Mouse (Mus musculus) stomach, embryonic 14.5 days (tissue): ENCODE data around the gene AI837181. TPM values are rescaled to one million over a fixed set of nuclear protein-coding genes. Genes with fewer than 3 reads are reported as not detected.
A peak's percentile ranks its signal among the peaks of the same experiment; 100 is the strongest.

ENCODE experiments used
- ATAC-seq: fragments of 200-750 bp; cut with Nextera tagmentation; 2 replicates; pipeline ENCODE4 v1.8.0; 2017; ENCODE audit warnings: low read depth, moderate TSS enrichment; ENCODE audit not compliant: insufficient number of reproducible peaks, insufficient read depth, low FRiP score
- H3K27ac ChIP-seq: fragments of 300-500 bp; sonication (generic); 2 replicates; pipeline ENCODE4 v1.5.1; 2014; ENCODE audit warnings: mild to moderate bottlenecking, low read length, moderate library complexity, mixed read lengths
- H3K27me3 ChIP-seq: fragments of 300-500 bp; sonication (generic); 2 replicates; pipeline ENCODE4 v1.6.1; 2014; ENCODE audit warnings: low read length, control low read depth, mixed read lengths; ENCODE audit not compliant: control insufficient read depth, insufficient read depth
- H3K36me3 ChIP-seq: fragments of 300-500 bp; sonication (generic); 2 replicates; pipeline ENCODE4 v1.6.1; 2014; ENCODE audit warnings: mild to moderate bottlenecking, control low read depth, low read length, moderate library complexity, mixed read lengths; ENCODE audit not compliant: control insufficient read depth, insufficient read depth
- H3K4me1 ChIP-seq: fragments of 300-500 bp; sonication (generic); 2 replicates; pipeline ENCODE4 v1.6.1; 2014; ENCODE audit warnings: low read length, control low read depth, mixed read lengths; ENCODE audit not compliant: control insufficient read depth, insufficient read depth
- H3K4me2 ChIP-seq: fragments of 300-500 bp; sonication (generic); replicated peaks from 2 replicates; pipeline ENCODE4 v1.6.1; 2014; ENCODE audit warnings: low read depth, low read length, control low read depth
- H3K4me3 ChIP-seq: fragments of 300-500 bp; sonication (generic); 2 replicates; pipeline ENCODE4 v1.5.1; 2014; ENCODE audit warnings: low read depth, low read length, control low read depth
- H3K9ac ChIP-seq: fragments of 300-500 bp; sonication (generic); replicated peaks from 2 replicates; pipeline ENCODE4 v1.6.1; 2014; ENCODE audit warnings: low read depth, mild to moderate bottlenecking, control low read depth, low read length, moderate library complexity, mixed read lengths
- H3K9me3 ChIP-seq: fragments of 300-500 bp; sonication (generic); 2 replicates; pipeline ENCODE4 v1.6.1; 2016; ENCODE audit warnings: low read depth, low read length, control low read depth; ENCODE audit not compliant: control insufficient read depth
- WGBS: fragments of 180-500 bp; shearing (Covaris S2); extraction: QIAGEN DNeasy Blood & Tissue Kit; methylation state at CpG from one replicate; pipeline ENCODE4 v1.1.7; 2014; 5-methylcytosine and 5-hydroxymethylcytosine counted together
- polyA plus RNA-seq: library from polyadenylated mRNA; unstranded; fragments of >200 nt; fragmentation: Nextera tagmentation; extraction: Ambion mirVana; gene quantifications from 2 replicates; pipeline ENCODE4 v1.2.1, GENCODE M21; 2014

The AI837181 gene
- polyA plus RNA-seq, 1 experiment from 2014 or later = 35.8 TPM

DNA sequence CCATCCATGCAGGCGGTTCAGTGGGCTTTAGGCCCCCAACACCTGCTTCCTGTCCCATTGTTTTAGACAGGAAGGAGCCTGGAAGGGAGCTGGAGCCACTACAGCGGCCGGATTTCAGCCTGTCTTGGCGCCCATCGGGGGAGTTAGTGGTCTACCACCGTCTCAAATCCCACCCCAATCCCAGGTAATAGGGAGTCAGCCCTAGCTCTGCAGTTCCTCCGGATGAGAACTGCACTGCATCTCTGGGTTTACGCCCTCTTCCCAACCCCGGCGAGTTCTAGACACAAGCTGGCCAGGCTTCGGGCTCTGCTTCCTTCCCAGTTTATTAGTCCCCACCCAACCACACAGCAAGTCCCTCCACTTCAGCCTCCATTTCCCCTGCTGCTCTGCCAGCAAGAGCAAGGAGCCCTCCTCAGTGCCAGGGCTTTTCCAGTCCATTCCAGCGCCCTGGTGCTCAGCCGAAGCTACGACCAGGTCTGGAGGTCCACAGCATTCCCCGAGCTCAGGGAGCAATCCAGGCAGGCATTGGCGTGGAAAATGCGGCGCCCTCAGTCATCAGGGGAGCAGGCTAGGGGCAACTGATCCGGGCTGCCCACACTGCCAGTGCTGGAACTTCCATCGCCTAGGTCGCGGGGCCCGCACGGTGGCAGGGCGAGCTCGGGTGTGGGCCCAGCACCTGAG, 31.4 kb downstream of the AI837181 start:
- Histone ChIP-seq H3K4me1 (peaks cover 29% of the 10 kb centered on the region), H3K4me3 (peak overlapping the region; percentile 74), H3K27me3 (no peaks in the 10 kb centered on the region), H3K36me3 (0 out of 2 replicates have a peak, but pooled peaks cover 6% of the 10 kb centered on the region), H3K9me3 (no peaks in the 10 kb centered on the region), H3K9ac (peak overlapping the region; percentile 78), H3K4me2 (peak overlapping the region; percentile 99), H3K27ac (peak overlapping the region; percentile 87)
- ATAC-seq = no peak
- WGBS = 4% methylated on average over 26 of the region's 26 CpGs

DNA sequence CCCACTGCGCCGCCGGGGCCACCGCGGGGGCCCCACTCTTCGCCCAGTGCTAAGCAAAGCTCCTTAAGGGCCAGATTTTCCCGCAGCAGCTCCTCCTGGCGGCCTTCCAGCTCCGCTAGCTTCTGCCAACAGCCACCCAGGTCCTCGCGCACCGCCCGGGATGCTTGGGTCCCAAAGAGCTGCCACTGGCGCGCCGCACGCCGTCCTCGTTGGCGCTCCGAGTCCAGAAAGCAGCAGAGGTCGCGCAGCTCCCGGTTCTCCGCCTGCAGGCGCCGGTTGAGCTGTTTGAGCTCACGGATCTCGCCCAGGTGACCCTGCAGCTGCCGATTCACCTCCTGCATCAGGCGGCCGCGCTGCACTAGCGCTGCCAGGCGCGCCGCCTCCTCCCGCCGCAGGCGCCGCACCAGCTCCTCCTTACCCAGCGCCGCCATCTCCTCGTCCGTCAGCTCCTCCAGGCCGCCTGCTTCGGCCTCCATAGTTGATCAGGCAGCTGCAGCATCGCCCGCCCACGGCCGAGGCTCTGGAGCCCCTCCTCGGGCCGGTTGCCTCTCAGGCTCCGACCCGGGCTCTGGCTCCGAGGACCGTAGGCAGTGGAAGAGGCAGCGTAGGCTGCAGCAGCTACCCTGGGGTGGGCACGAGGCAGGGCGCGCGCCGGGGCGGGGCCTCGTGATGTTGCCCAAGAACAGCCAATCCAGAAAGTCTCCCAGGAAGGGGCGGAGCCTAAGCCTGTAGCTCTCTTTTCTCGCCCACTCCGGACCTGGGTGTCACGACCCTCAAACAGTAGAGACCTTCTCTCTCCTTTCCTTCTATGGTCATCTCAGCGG, 32.2 kb downstream of the AI837181 start:
- under 1% methylated on average over 70 of the region's 70 CpGs for WGBS
- peak; percentile 93 for ATAC-seq
- peak overlapping the region; percentile 99 for H3K4me2 ChIP-seq
- peak overlapping the region; percentile 87 for H3K27ac ChIP-seq
- H3K4me1 ChIP-seq = peaks cover 30% of the 10 kb centered on the region
- no peaks in the 10 kb centered on the region for H3K27me3 ChIP-seq
- H3K36me3 ChIP-seq = peaks cover 9% of the 10 kb centered on the region; the same call in 1 of the 2 replicates
- peak overlapping the region; percentile 78 for H3K9ac ChIP-seq
- H3K9me3 ChIP-seq = no peaks in the 10 kb centered on the region
- peak overlapping the region; percentile 74 for H3K4me3 ChIP-seq

DNA sequence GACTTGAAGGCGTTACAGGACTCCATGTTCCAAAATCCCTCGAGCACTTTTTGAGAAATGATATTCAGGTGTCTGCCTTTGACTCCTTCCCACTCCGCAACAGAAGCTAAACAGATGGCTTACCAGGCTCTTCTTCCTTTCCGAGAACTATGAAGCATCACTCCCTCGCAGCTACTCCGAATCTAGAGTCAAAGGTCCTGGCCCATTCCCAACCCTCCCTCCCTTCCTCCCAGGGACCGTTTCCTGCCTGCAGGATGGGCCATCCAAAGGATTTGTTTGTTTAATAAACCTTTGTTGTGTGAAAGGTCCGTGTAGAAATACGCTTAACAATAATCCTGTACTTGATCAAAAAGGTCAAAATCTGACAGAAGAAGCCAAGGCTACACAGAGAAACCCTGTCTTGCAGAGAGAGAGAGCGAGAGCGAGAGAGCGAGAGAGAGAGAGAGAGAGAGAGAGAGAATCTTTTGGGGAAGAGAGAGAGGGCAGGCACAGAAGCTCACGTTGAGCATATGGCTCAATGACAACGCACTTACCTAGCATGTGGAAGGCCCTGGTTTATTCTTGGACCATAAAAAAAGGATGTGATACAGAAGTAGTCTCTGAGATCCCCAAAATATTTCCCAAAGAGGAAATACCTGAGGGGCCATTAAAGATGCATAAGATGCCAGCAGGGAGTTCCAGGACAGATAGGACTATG, 33.0 kb downstream of the AI837181 start, which contains the start of gene Ccdc85b:
TSS of gene Ccdc85b (minus strand) at position 149 of the 697 bp plus-strand sequence.
- Histone ChIP-seq H3K4me2 (peak within 1 kb of the TSS; percentile 99), H3K27ac (peak within 1 kb of the TSS; percentile 87), H3K4me1 (peaks cover 30% of the 10 kb centered on the region), H3K9ac (peak within 1 kb of the TSS; percentile 78), H3K9me3 (no peaks in the 10 kb centered on the region), H3K36me3 (peaks cover 16% of the 10 kb centered on the region), H3K27me3 (no peaks in the 10 kb centered on the region), H3K4me3 (peak within 1 kb of the TSS; percentile 74)
- peak; percentile 8; the same call in 1 of the 2 replicates for ATAC-seq
- WGBS = 7% methylated on average over 14 of the region's 14 CpGs

DNA sequence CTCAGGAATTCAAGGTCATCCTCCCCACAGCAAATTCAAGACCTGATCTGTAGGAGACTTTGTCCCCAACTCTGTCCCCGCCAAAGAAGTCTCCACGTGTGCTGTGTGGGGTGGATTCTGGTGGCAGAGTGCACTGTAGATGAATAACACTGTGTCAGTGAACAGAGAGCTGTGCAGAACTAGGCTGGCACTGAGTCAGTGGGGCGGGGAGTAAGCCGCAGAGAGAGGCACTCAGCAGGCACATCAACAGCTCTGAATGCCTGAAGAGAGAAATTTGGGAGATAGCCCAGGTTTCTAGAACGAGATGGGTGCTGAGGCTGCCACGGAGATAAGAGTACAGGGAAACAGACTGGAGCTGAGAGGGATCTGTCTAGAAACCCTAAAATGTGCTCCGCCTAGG, 34.1 kb downstream of the AI837181 start:
- Histone ChIP-seq H3K4me1 (peaks cover 31% of the 10 kb centered on the region), H3K9ac (no peak overlapping the region), H3K4me3 (no peak overlapping the region), H3K4me2 (no peak overlapping the region), H3K36me3 (peaks cover 23% of the 10 kb centered on the region), H3K9me3 (no peaks in the 10 kb centered on the region), H3K27me3 (no peaks in the 10 kb centered on the region), H3K27ac (no peak overlapping the region)
- no peak for ATAC-seq
- WGBS = 66% methylated on average over 7 of the region's 7 CpGs

DNA sequence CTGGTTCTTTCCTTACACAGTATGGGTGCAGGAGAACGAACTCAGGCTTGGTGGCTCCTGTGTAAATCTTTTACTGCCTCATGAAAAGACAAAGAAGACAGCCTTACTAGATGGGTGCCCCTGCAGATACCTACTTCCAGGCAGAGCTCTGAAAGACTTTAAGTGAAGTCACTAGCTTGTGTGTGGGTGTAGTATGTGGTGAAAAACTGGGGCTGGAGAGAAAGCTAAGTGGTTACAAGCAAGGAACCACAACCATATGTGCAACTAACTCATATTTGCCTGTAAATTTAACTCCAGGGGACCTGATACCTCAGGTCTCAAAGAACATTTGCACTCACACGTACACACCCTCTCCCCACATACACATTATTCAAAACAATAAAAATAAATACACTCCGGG, 35.0 kb downstream of the AI837181 start:
- Histone ChIP-seq H3K9ac (peak overlapping the region; percentile 61), H3K4me3 (peak overlapping the region; percentile 86), H3K4me2 (peak overlapping the region; percentile 90), H3K36me3 (peaks cover 25% of the 10 kb centered on the region), H3K9me3 (no peaks in the 10 kb centered on the region), H3K4me1 (peaks cover 33% of the 10 kb centered on the region), H3K27ac (no peak overlapping the region), H3K27me3 (no peaks in the 10 kb centered on the region)
- 29% methylated on average over 3 of the region's 3 CpGs for WGBS
- no peak for ATAC-seq

DNA sequence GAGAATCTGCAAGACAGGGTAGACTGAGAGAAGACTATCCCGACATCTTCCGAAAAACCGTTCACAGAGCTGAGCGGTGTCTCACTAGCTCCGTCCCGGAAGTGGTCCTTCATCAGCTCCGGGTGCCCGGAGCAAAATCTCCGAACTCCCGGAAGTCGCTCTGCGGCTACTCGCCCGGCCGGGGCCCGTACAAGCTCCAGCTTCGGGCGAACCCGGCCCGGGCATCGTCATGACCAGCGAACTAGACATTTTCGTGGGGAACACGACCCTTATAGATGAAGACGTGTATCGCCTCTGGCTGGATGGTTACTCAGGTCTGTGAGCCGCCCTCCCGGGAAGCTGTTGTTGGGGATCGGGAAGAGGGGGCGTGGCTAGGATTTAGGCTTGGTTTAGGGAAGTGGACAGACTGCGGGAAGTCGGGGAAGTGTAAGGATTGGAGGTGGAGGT, 35.5 kb downstream of the AI837181 start, which contains the start of gene Fibp:
TSS of gene Fibp (plus strand) at position 151 of the 447 bp plus-strand sequence.
- Histone ChIP-seq H3K27ac (peak within 1 kb of the TSS; percentile 62), H3K4me1 (peaks cover 27% of the 10 kb centered on the region), H3K4me3 (peak within 1 kb of the TSS; percentile 86), H3K27me3 (no peaks in the 10 kb centered on the region), H3K36me3 (peaks cover 31% of the 10 kb centered on the region), H3K9ac (peak within 1 kb of the TSS; percentile 61), H3K4me2 (peak within 1 kb of the TSS; percentile 90), H3K9me3 (no peaks in the 10 kb centered on the region)
- WGBS = under 1% methylated on average over 32 of the region's 32 CpGs
- peak; percentile 54 for ATAC-seq

DNA sequence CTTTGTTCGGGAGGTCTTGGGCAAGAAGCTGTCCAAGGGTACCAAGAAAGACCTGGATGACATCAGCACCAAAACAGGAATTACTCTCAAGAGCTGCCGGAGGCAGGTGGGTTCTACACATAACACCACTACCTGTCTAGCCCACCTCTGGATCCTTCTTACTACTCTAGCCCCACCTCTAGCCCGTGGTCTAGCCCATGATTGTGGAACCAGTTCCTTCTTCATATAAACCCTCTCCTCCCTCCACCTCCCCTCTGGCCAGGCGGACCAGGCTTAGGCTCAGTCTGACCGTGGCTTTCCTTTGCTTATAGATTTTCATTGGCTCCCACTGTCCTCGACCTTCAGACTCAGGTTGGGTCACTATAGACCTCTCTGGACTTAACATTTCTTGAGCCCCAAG, 36.5 kb downstream of the AI837181 start:
- Histone ChIP-seq H3K4me1 (peaks cover 18% of the 10 kb centered on the region), H3K4me2 (peak overlapping the region; percentile 90), H3K9me3 (no peaks in the 10 kb centered on the region), H3K27me3 (no peaks in the 10 kb centered on the region), H3K36me3 (peaks cover 40% of the 10 kb centered on the region), H3K27ac (no peak overlapping the region), H3K4me3 (peak overlapping the region; percentile 86), H3K9ac (peak overlapping the region; percentile 61; the same call in 1 of the 2 replicates)
- WGBS = 86% methylated on average over 6 of the region's 6 CpGs
- ATAC-seq = no peak

DNA sequence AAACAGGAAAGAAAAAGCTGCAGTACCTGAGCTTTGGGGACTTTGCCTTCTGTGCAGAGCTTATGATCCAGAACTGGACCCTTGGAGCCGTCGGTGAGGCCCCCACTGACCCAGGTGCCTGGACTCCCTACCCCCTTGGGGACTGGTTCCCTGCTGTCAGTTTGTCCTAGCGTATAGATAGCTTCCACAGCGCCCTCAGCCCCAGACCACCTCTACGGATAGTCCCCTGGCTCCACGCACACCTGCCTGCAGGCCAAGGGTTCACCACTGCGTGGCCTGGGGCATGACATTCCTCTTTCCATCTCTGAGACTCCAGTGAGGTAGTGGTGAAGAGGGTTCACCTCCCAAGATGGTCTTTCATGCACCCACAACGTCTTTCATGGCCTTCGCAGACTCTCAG, 38.3 kb downstream of the AI837181 start:
- 87% methylated on average over 9 of the region's 9 CpGs for WGBS
- Histone ChIP-seq H3K4me3 (no peak overlapping the region), H3K27ac (no peak overlapping the region), H3K36me3 (peaks cover 47% of the 10 kb centered on the region), H3K9me3 (no peaks in the 10 kb centered on the region), H3K4me1 (peaks cover 12% of the 10 kb centered on the region; the same call in 1 of the 2 replicates), H3K9ac (no peak overlapping the region), H3K27me3 (no peaks in the 10 kb centered on the region), H3K4me2 (no peak overlapping the region)
- no peak for ATAC-seq
